Mouse (Mus musculus): Measurements from ENCODE around the gene Eno3. TPM values are rescaled to one million over a fixed set of nuclear protein-coding genes. Genes with fewer than 3 reads are reported as not detected.

Gene Eno3
- total and polyA plus RNA-seq, 3 experiments, result 14.2 to 16.8 TPM; not detected in 1

DNA sequence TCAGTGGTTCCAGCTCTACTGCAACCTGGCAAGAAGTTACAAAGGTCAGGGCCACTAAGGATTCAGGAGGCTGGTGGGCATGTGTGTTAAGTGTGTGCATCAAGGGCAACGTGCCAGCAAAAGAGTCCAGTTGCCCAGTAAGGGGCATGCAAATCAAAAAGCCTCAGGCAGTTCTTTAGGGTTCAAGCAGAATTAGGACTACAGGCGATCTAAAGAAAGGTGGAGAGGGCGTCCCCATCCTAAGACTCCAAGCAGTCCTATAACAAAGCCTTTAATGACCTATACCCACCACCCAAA, 10.8 kb upstream of the Eno3 start:
- H3K36me3 ChIP-seq (ENCODE audit: control insufficient read depth in 1 of 2, insufficient read depth in 2 of 2, low read length in 2 of 2), result peaks cover 11 to 38% of the 10 kb centered on the region in 2 experiments
- H3K4me1 ChIP-seq (ENCODE audit: control insufficient read depth in 1 of 2, insufficient read depth in 2 of 2, low read length in 2 of 2), result peaks cover 12 to 41% of the 10 kb centered on the region in 2 experiments
- peak overlapping the region; percentile 69 for H3K27ac ChIP-seq (ENCODE audit: control insufficient read depth, low read depth, low read length)
- H3K9me3 ChIP-seq (replicated peaks; ENCODE audit: insufficient read depth, low read length), result no peaks in the 10 kb centered on the region
- DNase-seq (ENCODE audit: low read depth, low spot score), result no peak
- H3K79me2 ChIP-seq (ENCODE audit: control insufficient read depth, insufficient read depth, low read length, poor library complexity), result peaks cover 51% of the 10 kb centered on the region
- peak overlapping the region; percentile 80 for H3K9ac ChIP-seq (ENCODE audit: control insufficient read depth, low read depth, low read length, poor library complexity, severe bottlenecking)
- peak overlapping the region; percentile 56 to 70 for H3K4me3 ChIP-seq (ENCODE audit: control insufficient read depth in 1 of 2, insufficient read depth in 1 of 2, low read depth in 2 of 2, low read length in 2 of 2)
- no peak for TF ChIP-seq E2F4 (IDR thresholded peaks at IDR 0.05; ENCODE audit: borderline replicate concordance, low read depth, low read length)
- H3K27me3 ChIP-seq (ENCODE audit: control insufficient read depth in 1 of 2, insufficient read depth in 2 of 2, low read length in 2 of 2), result no peaks in the 10 kb centered on the region

DNA sequence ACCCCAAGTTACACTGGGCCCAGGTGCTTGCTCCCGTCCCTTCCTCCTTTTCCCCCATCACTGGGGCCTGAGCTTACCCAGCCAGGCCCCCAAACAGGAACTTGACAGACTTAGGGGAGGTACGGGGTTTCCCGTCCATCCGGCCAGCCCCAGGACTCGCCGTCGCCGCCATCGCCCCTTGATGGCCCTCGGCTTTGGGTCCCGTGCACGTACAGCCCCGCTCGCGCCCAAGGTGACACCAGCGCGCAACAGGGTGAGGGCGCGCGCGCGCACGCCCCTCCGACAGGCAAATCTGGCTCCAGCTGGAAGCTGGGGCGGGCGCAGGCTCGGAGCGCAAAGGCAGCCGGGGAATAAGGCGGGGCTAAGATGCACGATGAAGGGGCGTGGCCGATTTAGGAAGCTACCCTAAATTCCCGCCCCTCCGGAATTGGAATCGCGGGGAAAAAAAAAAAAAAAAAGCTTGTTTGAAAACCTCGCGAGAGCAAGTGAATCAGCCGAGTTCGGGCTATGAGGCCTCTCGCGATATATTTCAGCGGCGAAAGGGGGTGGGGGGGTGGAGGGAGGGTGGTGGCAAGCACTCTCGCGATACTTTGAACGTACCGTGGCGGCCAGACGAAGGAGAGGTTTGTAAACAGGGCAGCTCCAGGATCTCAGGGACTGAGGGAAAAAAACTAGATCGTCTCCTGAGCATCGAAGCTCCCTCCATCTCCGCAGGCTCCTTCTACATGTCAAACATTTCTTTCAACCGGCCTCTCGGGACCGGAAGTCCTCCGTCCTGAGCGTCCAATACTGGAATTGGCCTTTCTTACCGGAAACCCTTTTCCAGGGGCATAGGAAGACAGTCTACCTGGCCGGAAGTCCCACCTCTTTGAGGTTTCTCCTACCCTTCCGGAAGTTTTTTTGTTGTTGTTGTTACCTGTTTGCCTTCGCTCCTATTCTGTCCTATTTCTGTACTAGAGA, 10.0 kb upstream of the Eno3 start, which contains the start of the genes Rnf167 and Slc25a11:
Gene Rnf167 (plus strand): TSS at position 545 of the 960 bp plus-strand sequence.
Gene Slc25a11 (minus strand): TSS at position 789 of the 960 bp plus-strand sequence.
- Histone ChIP-seq H3K27me3 (ENCODE audit: control insufficient read depth in 1 of 2, insufficient read depth in 2 of 2, low read length in 2 of 2) (no peaks in the 10 kb centered on the region), H3K4me3 (ENCODE audit: control insufficient read depth in 1 of 2, insufficient read depth in 1 of 2, low read depth in 2 of 2, low read length in 2 of 2) (peak within 1 kb of the TSS; percentile 56 to 83), H3K36me3 (ENCODE audit: control insufficient read depth in 1 of 2, insufficient read depth in 2 of 2, low read length in 2 of 2) (peaks cover 11 to 46% of the 10 kb centered on the region in 2 experiments), H3K9ac (ENCODE audit: control insufficient read depth, low read depth, low read length, poor library complexity, severe bottlenecking) (peak within 1 kb of the TSS; percentile 92), H3K4me1 (ENCODE audit: control insufficient read depth in 1 of 2, insufficient read depth in 2 of 2, low read length in 2 of 2) (peaks cover 12 to 45% of the 10 kb centered on the region in 2 experiments), H3K79me2 (ENCODE audit: control insufficient read depth, insufficient read depth, low read length, poor library complexity) (peaks cover 57% of the 10 kb centered on the region), H3K9me3 (replicated peaks; ENCODE audit: insufficient read depth, low read length) (no peaks in the 10 kb centered on the region), H3K27ac (ENCODE audit: control insufficient read depth, low read depth, low read length) (peak within 1 kb of the TSS; percentile 95)
- DNase-seq (ENCODE audit: low read depth, low spot score), result peak; percentile 100
- peak; percentile 64; the same call in 1 of the 2 replicates for TF ChIP-seq ETS1 (IDR thresholded peaks at IDR 0.05; ENCODE audit: low read depth, low read length)
- TF ChIP-seq ZKSCAN1 (IDR thresholded peaks at IDR 0.05; ENCODE audit: low read depth, low read length), result no peak
- TF ChIP-seq ZMIZ1 (IDR thresholded peaks at IDR 0.05; ENCODE audit: low read depth, low read length), result peak; percentile 92; the same call in 1 of the 2 replicates
- no peak for TF ChIP-seq E2F4 (IDR thresholded peaks at IDR 0.05; ENCODE audit: borderline replicate concordance, low read depth, low read length)
- no peak for TF ChIP-seq GATA1 (IDR thresholded peaks at IDR 0.05; ENCODE audit: low read depth, low read length)
- TF ChIP-seq NRF1 (IDR thresholded peaks at IDR 0.05; ENCODE audit: insufficient read depth, low read depth, low read length, poor library complexity, severe bottlenecking), result peak; percentile 71
- peak; percentile 66; the same call in 1 of the 2 replicates for TF ChIP-seq TCF12 (IDR thresholded peaks at IDR 0.05; ENCODE audit: low read depth, low read length)
- peak; percentile 99 for TF ChIP-seq ZNF384 (IDR thresholded peaks at IDR 0.05; ENCODE audit: low read depth, low read length)
- TF ChIP-seq MYB (IDR thresholded peaks at IDR 0.05; ENCODE audit: low read depth, low read length), result no peak
- TF ChIP-seq CTCF (IDR thresholded peaks at IDR 0.05 in 2 of 3, conservative IDR thresholded peaks at IDR 0.05 in 1 of 3; ENCODE audit: control insufficient read depth in 1 of 3, insufficient read depth in 1 of 3, low read depth in 2 of 3, low read length in 3 of 3, poor library complexity in 1 of 3, severe bottlenecking in 1 of 3), result no peak; a peak in 2 of 6 replicates
- peak; percentile 77 to 88 for TF ChIP-seq POLR2A (IDR thresholded peaks at IDR 0.05; ENCODE audit: control insufficient read depth in 1 of 2, insufficient read depth in 1 of 2, low read depth in 1 of 2, low read length in 2 of 2, poor library complexity in 1 of 2)
- TF ChIP-seq UBTF (IDR thresholded peaks at IDR 0.05; ENCODE audit: borderline replicate concordance, insufficient read depth, low read depth, low read length), result no peak
- TF ChIP-seq MXI1 (IDR thresholded peaks at IDR 0.05; ENCODE audit: low read depth, low read length), result peak; percentile 63
- TF ChIP-seq ELF1 (IDR thresholded peaks at IDR 0.05; ENCODE audit: low read depth, low read length), result peak; percentile 84
- no peak for TF ChIP-seq RAD21 (IDR thresholded peaks at IDR 0.05; ENCODE audit: low read depth, low read length)
- TF ChIP-seq BHLHE40 (IDR thresholded peaks at IDR 0.05; ENCODE audit: borderline replicate concordance, low read depth, low read length), result peak; percentile 69; the same call in 1 of the 2 replicates
- no peak for TF ChIP-seq MAFK (IDR thresholded peaks at IDR 0.05; ENCODE audit: borderline replicate concordance, low read depth, low read length)
- TF ChIP-seq MAX (IDR thresholded peaks at IDR 0.05; ENCODE audit: low read length), result peak; percentile 50; the same call in 1 of the 2 replicates
- TF ChIP-seq NELFE (IDR thresholded peaks at IDR 0.05; ENCODE audit: low read depth, low read length), result peak; percentile 97
- TF ChIP-seq POLR2AphosphoS5 (IDR thresholded peaks at IDR 0.05; ENCODE audit: borderline replicate concordance, low read depth, low read length), result no peak
- no peak for TF ChIP-seq ZC3H11A (IDR thresholded peaks at IDR 0.05; ENCODE audit: low read depth, low read length)
- TF ChIP-seq RCOR1 (IDR thresholded peaks at IDR 0.05; ENCODE audit: low read depth, low read length), result no peak
- TF ChIP-seq KAT2A (conservative IDR thresholded peaks at IDR 0.05; ENCODE audit: low read depth, low read length), result no peak; the same call in 1 of the 2 replicates
- no peak; the same call in 1 of the 2 replicates for TF ChIP-seq MYC (IDR thresholded peaks at IDR 0.05; ENCODE audit: low read depth, low read length)
- 0 out of 2 replicates have a peak, but pooled peaks have one; percentile 22 for TF ChIP-seq SMC3 (IDR thresholded peaks at IDR 0.05; ENCODE audit: low read depth, low read length)
- peak; percentile 71 for TF ChIP-seq HCFC1 (IDR thresholded peaks at IDR 0.05; ENCODE audit: low read depth, low read length)
- TF ChIP-seq USF1 (IDR thresholded peaks at IDR 0.05; ENCODE audit: low read depth, low read length), result no peak
- no peak for TF ChIP-seq TAL1 (IDR thresholded peaks at IDR 0.05; ENCODE audit: low read length)
- TF ChIP-seq POLR2AphosphoS2 (IDR thresholded peaks at IDR 0.05; ENCODE audit: low read length), result peak; percentile 91

All from MEL (cell line).